28 mouse cellular contexts compared by ENCODE assay signal in the genomic region with DNA sequence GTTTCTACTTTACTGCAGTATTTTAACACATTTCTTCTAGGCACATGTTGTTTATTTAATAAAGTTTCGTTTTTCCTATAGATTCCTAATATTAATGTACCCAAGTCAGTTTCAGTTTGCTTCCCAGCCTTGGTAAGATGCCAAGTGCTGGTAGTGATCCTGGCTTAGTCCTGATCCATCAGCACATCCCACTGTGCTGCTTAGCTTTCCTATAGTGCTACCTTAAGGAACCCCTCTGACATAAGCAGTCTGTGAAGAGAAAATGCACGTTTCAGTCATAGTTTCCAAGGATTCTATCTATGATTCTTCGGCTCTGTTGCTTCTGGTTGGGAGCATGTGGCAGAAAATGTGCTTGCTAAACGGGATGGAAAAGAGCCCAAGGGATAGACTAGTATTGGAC. TPM values are rescaled to one million over a fixed set of nuclear protein-coding genes. Genes with fewer than 3 reads are reported as not detected.
DNase-seq lines count a peak whose midpoint lies in the region; ATAC-seq and TF ChIP-seq lines count a peak whose summit lies in the region.
"Had no signal": no experiment of that assay in that cellular context is flagged by ENCODE, and none has a peak within 500 bp of the region (broad histone marks: within the 10 kb centered on the region; RNA-seq: fewer than 3 reads in every experiment).

No protein-coding gene starts in this region.

- no peak for TF ChIP-seq CTCF in brain, embryonic 14.5 days (IDR thresholded peaks at IDR 0.05; ENCODE audit: borderline replicate concordance, extremely low read depth, insufficient read depth, insufficient read length)

- TF ChIP-seq POLR2A in brain, embryonic 14.5 days (IDR thresholded peaks at IDR 0.05; ENCODE audit: borderline replicate concordance, extremely low read depth, insufficient read depth, insufficient read length, poor library complexity, severe bottlenecking): no peak

- H3K9me3 ChIP-seq in heart, embryonic 14.5 days (ENCODE audit: control insufficient read depth, low read length): no peaks in the 10 kb centered on the region
- no peaks in the 10 kb centered on the region for H3K9me3 ChIP-seq in hindbrain, embryonic 11.5 days (ENCODE audit: control insufficient read depth, low read length)
- H3K9me3 ChIP-seq: embryonic facial prominence, embryonic 13.5 days; G1E; midbrain, embryonic 13.5 days; neural tube, embryonic 13.5 days had no signal

- DNase-seq in cerebellum, postnatal 10 days: peak; percentile 17 to 57
- no peak for DNase-seq in cerebellum, adult 18-20 months
- no peak for DNase-seq in frontal cortex, postnatal 36 days (ENCODE audit: low spot score in 2 of 2)
- DNase-seq in heart, postnatal 4 days: no peak
- peak; percentile 12 for DNase-seq in brain, embryonic 14.5 days (ENCODE audit: low read depth)
- DNase-seq in hindbrain, embryonic 11.5 days (ENCODE audit: low spot score): no peak
- DNase-seq: adrenal gland, adult 8-10 months; cerebellum, adult 11-12 months; gastrocnemius, postnatal 25 days; kidney, postnatal 14 days; layer of hippocampus, adult 9-11 months; liver; lung, adult 2 months; lung, postnatal 10 days; right cerebral cortex, postnatal 4 days; thymus, adult 18-20 months; thymus, postnatal 36 days had no signal

- H3K4me1 ChIP-seq in heart, embryonic 14.5 days (ENCODE audit: control insufficient read depth in 2 of 2, insufficient read depth in 2 of 2, low read length in 2 of 2): peaks cover 2 to 7% of the 10 kb centered on the region in 2 experiments; a peak in 3 of 4 replicates
- H3K4me1 ChIP-seq in hindbrain, embryonic 11.5 days (replicated peaks; ENCODE audit: control insufficient read depth, insufficient read depth, low read length): no peaks in the 10 kb centered on the region
- H3K4me1 ChIP-seq: embryonic facial prominence, embryonic 13.5 days had no signal

- peak overlapping the region; percentile 64 to 75; a peak in 3 of 4 replicates for H3K27ac ChIP-seq in heart, embryonic 14.5 days (replicated peaks in 1 of 2; ENCODE audit: control insufficient read depth in 1 of 2, insufficient read depth in 1 of 2, low read depth in 2 of 2, low read length in 2 of 2)
- no peak overlapping the region for H3K27ac ChIP-seq in hindbrain, embryonic 11.5 days (ENCODE audit: low read depth, low read length)
- H3K27ac ChIP-seq: embryonic facial prominence, embryonic 13.5 days; hindbrain, embryonic 14.5 days; liver, embryonic 14.5 days; macrophage; midbrain, embryonic 13.5 days; neural tube, embryonic 13.5 days; stomach, postnatal 0 days had no signal

- no peaks in the 10 kb centered on the region for H3K27me3 ChIP-seq in heart, embryonic 14.5 days (ENCODE audit: control insufficient read depth, insufficient read depth, low read length)
- H3K27me3 ChIP-seq in hindbrain, embryonic 11.5 days (ENCODE audit: control insufficient read depth, insufficient read depth, low read length): no peaks in the 10 kb centered on the region
- H3K27me3 ChIP-seq: embryonic facial prominence, embryonic 13.5 days; midbrain, embryonic 13.5 days; neural tube, embryonic 13.5 days had no signal

- H3K4me3 ChIP-seq in heart, embryonic 14.5 days (ENCODE audit: control insufficient read depth in 1 of 2, insufficient read depth in 1 of 2, low read depth in 1 of 2, low read length in 2 of 2): no peak overlapping the region
- no peak overlapping the region for H3K4me3 ChIP-seq in hindbrain, embryonic 11.5 days (ENCODE audit: low read depth, low read length)
- H3K4me3 ChIP-seq: embryonic facial prominence, embryonic 13.5 days; midbrain, embryonic 13.5 days; neural tube, embryonic 13.5 days had no signal

- ATAC-seq in frontal cortex, adult (ENCODE audit: low TSS enrichment): peak; percentile 77
- no peak for ATAC-seq in heart, embryonic 14.5 days (ENCODE audit: insufficient number of reproducible peaks, insufficient read depth, low FRiP score, low read depth)
- ATAC-seq in hindbrain, embryonic 11.5 days (ENCODE audit: low FRiP score): no peak
- ATAC-seq: intestine, postnatal 0 days; midbrain, embryonic 13.5 days had no signal

- no peak overlapping the region for H3K9ac ChIP-seq in heart, embryonic 14.5 days (ENCODE audit: low read length)
- no peak overlapping the region for H3K9ac ChIP-seq in hindbrain, embryonic 11.5 days (ENCODE audit: low read depth, low read length)
- H3K9ac ChIP-seq: embryonic facial prominence, embryonic 13.5 days; hindbrain, embryonic 14.5 days; liver, embryonic 14.5 days; midbrain, embryonic 13.5 days; neural tube, embryonic 13.5 days had no signal

- WGBS in heart, embryonic 14.5 days: 53% methylated on average over 4 of the region's 4 CpGs
- WGBS in hindbrain, embryonic 11.5 days: 77% methylated on average over 4 of the region's 4 CpGs

- 0 out of 2 replicates have a peak, but pooled peaks cover 4% of the 10 kb centered on the region for H3K36me3 ChIP-seq in heart, embryonic 14.5 days (ENCODE audit: control insufficient read depth, insufficient read depth, low read length)
- no peaks in the 10 kb centered on the region for H3K36me3 ChIP-seq in hindbrain, embryonic 11.5 days (ENCODE audit: control insufficient read depth, insufficient read depth, low read length)
- H3K36me3 ChIP-seq: embryonic facial prominence, embryonic 13.5 days; G1E; midbrain, embryonic 13.5 days; neural tube, embryonic 13.5 days had no signal

- H3K4me2 ChIP-seq in heart, embryonic 14.5 days (ENCODE audit: low read length): peak overlapping the region; percentile 49
- H3K4me2 ChIP-seq in hindbrain, embryonic 11.5 days (replicated peaks; ENCODE audit: low read depth, low read length): no peak overlapping the region
- H3K4me2 ChIP-seq: embryonic facial prominence, embryonic 13.5 days; hindbrain, embryonic 14.5 days; midbrain, embryonic 13.5 days; neural tube, embryonic 13.5 days had no signal

RNA-seq across cellular contexts. Expression of a gene that starts 52.6 kb away (rescaled TPM):
- 69.6 and 83.9 TPM in 2 replicates for polyA plus RNA-seq in heart, embryonic 14.5 days (2014; fragmentation: Nextera tagmentation; extraction: Ambion mirVana)
- 10 to 100 TPM; 37.2 to 37.8 TPM for total RNA-seq in heart, postnatal 4 days (2021)
- 32.4 and 36.4 TPM in 2 replicates for polyA plus RNA-seq in brain, embryonic 14.5 days (2012; rRNA removed)
- polyA plus RNA-seq in hindbrain, embryonic 11.5 days (2014; fragmentation: Nextera tagmentation; extraction: Ambion mirVana): 58.3 and 63.4 TPM in 2 replicates

RNA-seq across cellular contexts. Expression of a gene that starts 59.4 kb away (rescaled TPM):
- polyA plus RNA-seq in heart, embryonic 14.5 days (2014; fragmentation: Nextera tagmentation; extraction: Ambion mirVana): 49.0 and 56.5 TPM in 2 replicates
- total RNA-seq in heart, postnatal 4 days (2021): 10 to 100 TPM; 33.1 to 34.7 TPM
- polyA plus RNA-seq in brain, embryonic 14.5 days (2012; rRNA removed): 504 and 520 TPM in 2 replicates
- 305 and 329 TPM in 2 replicates for polyA plus RNA-seq in hindbrain, embryonic 11.5 days (2014; fragmentation: Nextera tagmentation; extraction: Ambion mirVana)
- total RNA-seq: G1E had no signal
- polyA plus RNA-seq: G1E had no signal

Comparison
In these comparisons a context has a peak if more than half of its experiments do, and no peak if none do; other contexts are left out.
1. DNase-seq: peak in cerebellum, postnatal 10 days (2 of 2) and brain, embryonic 14.5 days (single experiment); none in cerebellum, adult 18-20 months (0 of 2), frontal cortex, postnatal 36 days (0 of 2), heart, postnatal 4 days (single experiment) and hindbrain, embryonic 11.5 days (single experiment).